Mouse (Mus musculus) thymus, postnatal 10 days (tissue): ENCODE results near the gene Stoml2.
A peak's percentile ranks its signal among the peaks of the same experiment; 100 is the strongest.

Experiments used
- DNase-seq, 2 experiments: peaks; one replicate each; pipeline ENCODE4 v3.0.0; 2021; ENCODE audit warnings: low spot score in 2 of 2

The Stoml2 gene

DNA sequence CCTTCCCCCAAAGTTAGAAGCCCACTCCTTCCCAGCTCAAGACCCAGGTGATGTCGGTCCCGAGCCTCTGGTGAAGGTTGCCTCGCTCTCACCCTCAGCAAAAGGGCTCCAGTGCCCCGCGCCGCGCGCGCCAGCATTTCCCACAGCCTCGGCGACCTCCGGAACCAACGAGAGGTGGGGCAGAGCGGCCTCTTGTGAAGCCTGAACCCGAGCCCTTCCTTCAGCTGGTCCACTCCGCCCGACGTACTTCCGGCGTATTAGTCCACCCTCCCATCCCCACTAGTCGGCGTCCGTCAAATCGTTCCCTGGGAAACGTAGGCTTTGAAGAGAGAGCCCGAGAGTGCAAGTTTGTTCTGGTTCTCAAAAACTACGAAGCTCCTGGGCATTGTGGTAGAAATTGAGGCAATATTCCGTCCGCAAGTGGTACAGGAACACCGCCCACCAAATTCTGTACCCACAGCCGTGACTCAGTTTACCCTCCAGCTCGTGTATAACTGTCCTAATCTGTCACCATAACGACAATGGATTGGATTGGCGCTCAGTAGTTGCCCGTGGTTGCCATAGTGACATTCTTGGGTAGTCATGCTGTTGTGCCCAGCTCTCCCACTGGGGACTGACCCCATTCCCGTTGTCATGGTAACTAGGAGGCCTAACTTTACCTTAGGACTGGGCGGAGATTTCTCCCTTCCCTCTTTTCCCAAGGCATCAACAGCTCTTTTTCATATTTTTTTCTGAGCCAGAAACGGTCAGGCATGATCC is at the start of gene Stoml2:
Gene Stoml2, minus strand, starts transcription at position 474 of the 759 bp plus-strand sequence.
- peak; percentile 88 to 89 for DNase-seq

DNA sequence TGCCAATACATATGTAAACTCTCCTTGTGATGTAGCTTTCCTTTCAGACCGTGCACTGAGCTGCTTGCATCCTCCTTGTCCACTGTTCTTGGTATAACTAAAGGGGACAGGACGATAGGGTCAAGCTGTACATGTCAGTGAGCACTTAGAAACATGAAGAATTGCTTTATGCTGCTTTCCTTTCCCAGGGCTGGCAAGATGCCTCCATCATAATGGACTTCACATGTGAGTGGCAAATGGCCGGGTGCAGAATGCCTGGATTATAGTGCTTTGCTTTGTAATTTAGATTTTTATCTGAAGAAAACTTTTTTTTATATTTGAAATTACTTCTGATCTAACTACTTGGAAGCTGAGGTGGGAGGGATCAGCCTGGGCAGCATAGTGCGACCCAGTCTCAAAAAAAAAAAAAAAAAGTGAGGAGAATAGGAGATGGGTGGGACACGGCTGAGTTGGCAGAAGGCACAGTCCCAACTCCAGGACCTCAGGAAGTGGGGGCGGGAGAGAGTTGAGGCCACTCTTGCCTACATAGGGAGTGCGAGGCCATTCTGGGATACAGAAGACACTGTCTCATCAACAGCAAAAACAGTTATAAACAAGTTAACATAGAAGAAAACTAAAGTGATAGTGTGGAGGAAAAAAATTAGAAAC is 46.7 kb upstream of the Stoml2 start:
- no peak for DNase-seq

DNA sequence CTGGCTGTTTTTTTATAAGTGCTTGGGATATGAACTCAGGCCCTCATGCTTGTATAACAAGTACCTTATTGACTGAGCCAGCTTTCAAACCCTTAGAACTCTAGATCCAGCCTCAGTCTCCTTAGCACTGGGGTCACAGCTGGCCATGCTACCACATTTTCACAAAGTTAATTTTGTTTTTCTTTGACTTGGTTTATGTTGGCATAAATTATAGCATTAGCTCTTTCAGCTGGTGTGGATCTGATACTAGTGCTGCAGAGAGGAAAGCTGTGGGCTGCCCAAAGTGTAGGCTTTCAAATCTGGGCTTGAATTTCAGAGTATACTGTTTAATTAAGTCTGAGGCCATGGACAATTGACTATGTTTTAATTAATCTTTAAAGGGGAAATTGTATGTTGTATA is 43.4 kb upstream of the Stoml2 start:
- no peak for DNase-seq

DNA sequence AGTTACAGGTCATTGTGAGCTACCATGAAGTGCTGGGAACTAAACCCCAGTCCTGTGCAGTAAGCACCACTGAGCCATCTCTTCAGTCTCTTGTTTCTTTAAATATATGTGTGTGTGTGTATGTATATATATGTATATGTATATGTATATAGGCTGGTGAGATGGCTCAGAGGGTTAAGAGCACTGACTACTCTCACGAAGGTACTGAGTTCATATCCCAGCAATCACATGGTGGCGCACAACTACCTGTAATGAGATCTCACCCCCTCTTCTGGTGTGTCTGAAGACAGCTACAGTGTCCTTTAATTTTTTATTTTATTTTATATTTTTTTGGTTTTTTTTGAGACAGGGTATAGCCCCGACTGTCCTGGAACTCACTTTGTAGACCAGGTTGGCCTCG is 34.0 kb upstream of the Stoml2 start:
- no peak for DNase-seq

DNA sequence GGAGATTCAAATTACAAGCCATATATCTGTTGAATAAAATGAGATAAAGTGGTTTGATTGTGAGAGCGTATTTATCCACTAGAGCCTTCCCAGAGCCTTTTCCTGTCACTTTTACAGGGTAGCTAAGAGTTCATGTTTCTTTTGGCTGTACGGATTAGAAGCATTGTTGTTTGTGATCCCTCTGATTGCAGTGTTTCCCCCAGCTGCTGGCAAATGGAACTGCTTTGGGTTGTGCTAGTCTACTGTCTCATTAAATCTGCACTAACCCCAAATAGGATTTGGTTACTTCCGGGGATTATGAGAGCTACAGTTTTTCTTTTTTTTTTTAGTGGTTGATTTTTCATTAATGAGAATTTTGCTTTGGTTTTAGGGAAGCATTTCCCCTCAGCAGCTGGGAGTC is 28.8 kb upstream of the Stoml2 start:
- DNase-seq = no peak

DNA sequence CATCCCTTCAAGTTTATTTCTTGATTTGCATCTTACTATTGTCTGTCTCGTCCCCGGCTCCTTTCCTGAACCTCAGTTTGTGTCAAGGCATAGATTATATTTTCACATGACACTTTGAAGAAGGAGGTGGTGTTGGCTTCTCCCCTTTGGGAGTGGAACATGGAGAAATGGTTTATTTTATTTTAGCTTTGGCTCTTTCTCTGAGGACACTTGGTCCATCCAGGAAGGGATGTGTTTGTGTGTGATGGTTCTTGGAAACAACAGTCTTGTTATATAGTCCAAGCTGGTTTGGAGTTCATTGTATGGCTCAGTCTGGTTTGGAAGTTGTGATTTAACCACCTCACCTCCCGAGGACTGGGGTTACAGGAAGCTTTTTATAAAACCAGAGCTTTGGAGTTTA is 28.2 kb upstream of the Stoml2 start:
- DNase-seq = no peak

DNA sequence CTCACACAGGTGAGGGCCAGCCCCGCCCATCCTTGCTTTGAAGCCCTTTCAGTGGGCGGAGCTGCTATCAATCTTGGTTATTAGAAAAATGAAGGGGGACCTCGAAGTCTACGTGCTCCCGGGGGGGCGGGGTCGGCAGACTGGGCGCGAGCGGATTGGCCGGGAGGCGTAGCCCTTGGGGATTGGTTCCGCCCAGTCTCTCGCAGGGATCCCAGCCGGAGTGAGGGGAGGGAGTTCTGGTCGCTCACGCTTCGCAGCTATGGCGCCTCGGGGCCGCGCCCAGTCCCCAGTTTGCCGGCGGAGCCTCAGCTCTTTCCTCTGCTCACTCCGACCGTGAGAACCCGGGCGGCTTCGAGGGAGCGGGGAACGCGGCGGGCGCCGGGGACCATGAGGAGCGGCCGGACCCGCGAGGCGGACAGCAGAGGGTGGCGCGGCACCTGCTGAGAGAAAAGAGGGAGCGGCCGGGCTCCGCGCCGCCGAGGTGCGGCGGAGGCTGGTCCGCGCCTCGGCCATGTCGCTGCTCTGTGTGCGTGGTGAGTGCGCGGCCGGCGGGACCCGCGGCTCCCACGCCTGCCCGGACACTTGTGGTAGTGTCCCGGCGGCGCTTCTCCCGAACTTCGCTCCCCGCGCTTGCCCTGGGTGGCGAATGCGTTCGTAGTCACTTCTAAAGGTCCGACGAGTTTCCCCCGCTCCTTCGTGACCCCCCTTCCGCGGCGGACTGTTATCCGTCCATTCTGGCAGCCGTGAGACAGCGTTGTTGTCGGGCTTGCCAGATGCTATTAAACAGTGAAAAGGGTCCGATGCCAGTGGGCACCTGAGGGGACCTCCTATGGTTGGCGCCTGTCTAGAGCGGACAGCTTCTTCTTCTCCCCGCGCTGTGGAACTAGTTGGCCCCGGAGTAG is 27.5 kb upstream of the Stoml2 start, which contains the start of gene Unc13b:
Gene Unc13b, plus strand, starts transcription at position 201 of the 902 bp plus-strand sequence.
- DNase-seq = peak; percentile 14 to 20

DNA sequence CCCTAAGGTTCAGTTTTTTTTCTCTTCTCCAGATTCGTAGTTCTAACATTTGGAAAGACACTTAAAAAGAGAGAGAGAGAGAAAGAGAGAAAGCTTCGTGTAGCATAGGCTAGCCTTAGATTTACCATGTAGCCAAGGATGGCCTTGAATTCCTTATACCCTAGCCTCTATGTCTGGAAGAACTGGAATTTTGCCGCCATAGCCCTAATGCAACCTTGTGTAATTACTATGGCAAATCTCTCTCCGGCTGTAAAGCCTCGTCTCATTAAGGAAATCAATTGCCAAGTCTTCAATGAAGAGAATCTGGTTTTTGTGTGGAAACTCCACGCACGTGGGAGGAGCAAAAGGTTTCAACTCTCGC is 26.9 kb upstream of the Stoml2 start:
- DNase-seq = no peak

DNA sequence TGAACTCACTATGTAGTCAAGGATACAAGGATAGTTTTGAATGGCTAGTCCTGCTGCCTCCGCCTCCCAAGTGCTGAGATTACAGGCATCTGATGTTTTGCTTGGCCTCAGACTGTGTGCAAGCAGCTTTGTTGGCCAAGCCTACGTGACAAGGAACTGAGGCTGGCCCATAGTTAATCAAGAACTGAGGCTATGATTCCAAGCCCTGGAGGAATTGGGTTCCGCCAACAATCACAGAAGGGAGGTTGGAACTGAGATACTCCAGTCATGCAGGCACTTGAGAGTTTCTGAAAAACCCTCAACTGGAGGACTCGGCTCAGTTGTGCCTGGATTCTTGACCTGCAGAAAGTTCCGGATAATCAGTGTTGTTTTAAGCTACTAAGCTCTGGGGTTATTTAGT is 26.1 kb upstream of the Stoml2 start:
- no peak for DNase-seq

DNA sequence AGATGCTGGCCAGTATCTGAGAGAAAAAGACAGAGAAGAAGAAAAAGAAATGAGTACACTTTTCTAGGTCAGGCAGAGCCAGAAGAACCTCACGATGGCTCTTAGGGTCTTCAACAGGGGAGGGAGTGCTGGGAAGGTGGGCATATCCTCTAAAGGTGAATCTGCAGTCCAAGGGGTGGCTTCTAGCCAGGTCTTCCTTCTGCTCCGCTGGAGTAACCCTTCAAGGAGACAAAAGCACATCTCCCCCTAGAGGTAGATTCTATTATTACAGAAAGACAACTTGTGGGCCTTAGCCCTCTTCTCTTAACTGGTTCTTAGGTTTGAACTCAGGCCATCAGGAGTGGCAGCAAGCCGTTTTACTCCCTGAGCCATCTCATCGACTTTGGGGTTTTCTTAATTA is 21.1 kb upstream of the Stoml2 start:
- peak in 1 of 2 experiments; percentile 67 for DNase-seq

DNA sequence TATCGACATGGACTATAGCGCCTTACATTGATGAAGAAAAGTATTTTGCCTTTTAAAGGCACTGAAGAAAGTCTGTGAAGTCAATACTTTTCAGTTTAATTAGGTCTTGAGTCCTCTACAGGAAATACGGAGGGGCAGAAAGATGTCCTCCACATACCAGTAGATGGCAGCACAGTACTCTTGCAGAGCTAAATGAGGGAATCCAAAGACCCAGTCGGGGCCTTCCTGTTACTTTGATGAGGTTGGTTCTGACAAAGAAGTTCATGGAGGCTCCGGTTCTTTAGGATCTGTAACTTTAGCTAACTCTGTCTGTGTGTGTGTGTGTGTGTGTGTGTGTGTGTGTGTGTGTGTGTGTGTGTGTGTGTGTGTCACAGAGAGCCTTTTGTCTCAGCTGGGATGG is 15.7 kb upstream of the Stoml2 start:
- peak; percentile 49 to 77 for DNase-seq

DNA sequence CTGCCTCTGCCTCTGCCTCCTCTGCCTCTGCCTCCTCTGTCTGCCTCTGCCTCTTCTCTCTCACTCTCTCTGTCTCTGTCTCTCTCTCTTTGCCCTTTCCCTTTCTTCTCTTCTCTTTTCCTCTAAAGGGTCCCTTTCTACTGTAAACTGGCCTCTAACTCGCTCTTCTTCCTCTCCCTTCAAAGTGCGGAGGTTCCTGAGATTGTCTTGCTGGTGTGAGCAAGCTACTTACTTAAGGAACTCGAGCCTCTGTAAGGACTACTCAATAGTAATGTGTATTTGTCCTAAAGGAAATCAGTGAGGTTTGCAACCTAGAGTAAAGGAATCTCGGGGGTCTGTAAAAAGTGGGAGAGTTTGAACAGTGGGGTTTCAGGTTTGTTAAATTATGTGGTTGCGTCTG is 15.1 kb upstream of the Stoml2 start:
- no peak for DNase-seq

DNA sequence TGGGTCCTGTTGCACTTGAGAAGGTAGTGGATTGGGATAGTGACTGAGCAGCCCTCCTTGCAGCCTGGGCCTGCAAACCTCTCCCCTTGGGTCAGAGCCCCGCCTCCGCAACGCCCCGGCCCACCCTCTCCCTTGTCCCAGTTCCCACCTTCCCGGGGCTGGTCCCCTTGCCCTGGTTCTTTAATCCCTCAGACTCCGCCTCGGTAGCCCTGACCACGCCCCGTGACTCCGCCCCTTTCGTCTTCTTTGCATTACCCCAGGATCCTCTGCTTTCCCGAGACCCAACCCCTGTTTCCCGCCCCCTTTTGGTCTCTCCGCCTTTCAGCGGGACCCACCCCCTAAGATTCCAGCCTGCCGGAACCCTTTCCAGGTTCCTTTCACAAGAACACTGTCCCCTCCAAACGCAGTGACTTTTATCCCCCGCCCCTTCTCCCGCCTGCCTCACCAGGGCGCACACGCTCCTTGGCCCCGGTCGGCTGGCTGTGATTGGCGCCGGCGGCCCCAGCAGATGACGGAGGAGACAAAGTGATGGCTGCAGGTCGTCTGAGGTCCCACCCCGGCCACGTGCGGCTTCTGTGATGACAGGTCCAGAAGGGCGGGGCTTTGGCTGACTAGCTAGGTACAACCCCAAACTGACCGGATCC is 14.3 kb upstream of the Stoml2 start, which contains the start of gene Fam214b:
Gene Fam214b, minus strand, starts transcription at position 562 of the 644 bp plus-strand sequence.
- DNase-seq = peak; percentile 69 to 72

DNA sequence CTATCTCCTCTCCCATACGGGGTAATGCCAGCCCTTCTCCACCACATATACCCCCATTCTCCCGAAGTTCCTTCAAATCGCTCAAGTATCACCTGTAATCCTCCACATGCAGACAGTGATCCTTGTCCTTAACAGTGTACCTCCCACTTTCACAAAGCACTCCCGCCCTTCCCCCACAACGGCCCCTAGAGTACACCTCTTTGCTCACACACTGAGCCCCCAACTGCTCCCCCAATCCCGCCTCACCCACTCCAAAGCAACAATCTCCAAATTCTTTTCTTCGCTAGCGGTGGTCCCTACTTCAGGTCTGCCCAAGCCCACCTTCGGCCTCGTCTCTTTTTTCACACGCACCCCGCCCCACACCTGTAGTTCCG is 13.8 kb upstream of the Stoml2 start:
- DNase-seq = no peak

DNA sequence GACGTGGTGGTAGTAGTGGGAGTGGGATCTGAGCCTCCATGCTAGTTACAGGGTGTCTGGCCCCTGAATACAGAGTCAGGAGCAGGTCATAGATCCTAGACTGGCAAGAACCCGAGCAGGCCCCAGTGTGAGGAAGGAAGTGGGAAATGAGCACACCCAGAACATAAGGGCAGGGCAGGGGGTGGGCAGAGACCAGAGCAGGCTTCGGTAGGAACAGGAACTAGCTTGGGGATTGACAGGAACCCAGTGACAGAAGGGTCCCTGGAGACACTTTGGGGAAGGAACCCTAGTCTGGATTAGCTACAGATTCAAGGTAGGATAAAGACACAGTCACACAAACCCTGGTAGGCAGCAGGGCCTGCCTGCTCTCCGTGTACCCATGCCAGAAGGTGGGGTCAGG is 13.2 kb upstream of the Stoml2 start:
- DNase-seq = no peak

DNA sequence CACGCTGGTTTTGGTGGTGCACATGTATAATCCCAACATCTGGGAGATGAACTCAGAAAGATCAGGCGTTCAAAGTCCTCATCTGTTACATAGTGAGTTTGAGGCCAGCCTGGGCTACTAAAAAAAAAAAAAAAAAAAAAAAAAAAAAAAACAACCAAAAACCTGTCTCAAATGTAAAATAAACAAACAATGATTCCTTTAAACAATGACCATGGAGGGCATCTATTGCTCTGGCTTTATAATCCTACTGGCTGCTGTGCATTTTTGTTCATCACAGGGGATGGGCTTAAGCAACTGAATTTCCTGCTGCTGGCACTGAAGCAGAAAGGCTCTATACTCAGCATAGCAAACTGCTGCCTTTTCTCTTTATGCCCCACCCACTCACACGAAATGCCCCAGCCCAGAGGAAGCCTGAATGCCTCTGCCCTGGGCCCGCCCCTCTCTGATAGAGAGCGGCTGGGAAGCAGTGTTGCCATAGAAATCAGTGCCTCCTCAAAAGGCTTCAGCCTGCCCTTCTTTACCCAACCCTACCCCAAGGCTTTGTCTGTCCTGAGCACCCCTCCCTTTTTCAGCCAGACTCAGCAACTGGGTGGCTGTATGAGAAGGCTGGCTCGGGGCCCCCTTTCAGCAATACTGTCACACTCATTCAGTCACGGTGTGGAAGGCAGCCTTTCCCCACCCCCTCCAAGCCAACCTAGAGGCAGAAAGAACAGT is 12.3 kb upstream of the Stoml2 start:
- peak; percentile 43 to 44 for DNase-seq

DNA sequence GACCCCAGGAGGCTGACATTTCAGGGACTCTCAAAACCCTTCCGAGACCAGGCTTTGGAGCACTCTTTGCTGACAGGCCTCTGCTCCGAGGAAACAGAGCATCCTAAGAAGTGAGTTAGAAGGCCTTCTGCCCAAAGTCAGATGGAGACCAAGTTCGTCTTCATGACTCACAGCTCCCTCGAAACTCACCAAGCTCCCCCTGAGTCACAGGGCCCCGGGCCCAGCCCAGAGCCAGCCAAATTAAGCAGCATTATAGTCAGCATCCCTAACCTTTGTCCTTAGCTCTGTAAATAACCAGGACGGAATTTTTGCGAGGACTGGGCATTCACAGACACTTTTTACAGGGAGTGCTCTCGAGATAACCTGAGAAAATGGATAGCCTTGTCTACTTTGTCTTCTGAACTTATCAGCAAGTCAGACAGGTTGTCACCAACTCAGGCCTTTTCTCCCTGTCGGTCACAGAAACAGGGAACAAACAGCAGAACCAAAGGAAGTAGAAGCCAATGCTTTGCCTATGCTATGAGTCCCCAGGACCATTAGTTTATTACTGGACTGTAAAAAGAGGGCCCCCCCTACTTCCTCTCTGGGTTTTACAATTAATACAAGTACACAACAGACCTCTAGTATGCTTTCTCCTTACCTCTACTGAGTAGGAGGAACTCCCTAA is 9.5 kb upstream of the Stoml2 start:
- no peak for DNase-seq

DNA sequence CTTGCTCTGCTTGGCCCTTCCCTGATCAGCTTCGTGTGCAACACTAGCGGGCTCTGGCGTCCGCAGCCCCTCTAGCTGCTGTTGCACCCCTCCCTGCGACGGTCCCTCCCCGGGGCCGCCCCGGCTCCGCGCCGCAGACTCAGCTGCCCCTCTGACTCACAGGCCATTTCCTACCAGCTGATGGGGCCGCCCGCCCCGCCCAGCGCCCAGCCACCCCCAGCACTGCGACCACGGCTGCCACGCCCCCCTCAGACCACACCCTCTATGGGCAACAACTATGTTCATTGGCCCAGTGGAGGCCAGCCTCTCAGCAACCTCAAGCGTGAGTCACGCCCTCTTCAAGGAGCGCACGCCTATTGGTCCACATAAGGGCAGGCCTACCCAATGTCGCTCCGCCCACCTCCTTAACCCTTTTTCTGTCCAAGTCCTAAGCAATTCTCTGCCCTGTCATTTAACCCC is 8.6 kb upstream of the Stoml2 start:
- DNase-seq = peak; percentile 86

DNA sequence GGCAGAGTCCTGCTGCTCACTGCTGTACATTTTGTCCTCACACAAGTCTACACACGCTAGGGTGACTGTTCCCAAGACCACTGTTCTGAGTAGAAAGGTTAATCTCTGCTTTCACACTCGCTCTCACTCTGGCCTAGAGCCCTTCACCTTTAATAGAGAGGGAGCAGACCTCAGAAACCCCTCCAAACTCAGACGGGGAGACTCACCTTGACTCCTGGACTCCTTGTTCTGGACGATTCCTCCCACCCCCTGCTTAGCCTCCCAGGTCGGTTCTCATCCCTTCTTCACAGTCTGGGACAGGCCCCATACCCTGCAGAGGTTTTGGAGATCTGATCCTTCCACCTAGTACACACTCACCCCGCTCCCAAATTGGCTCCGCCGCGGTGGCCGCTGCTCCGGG is 8.1 kb upstream of the Stoml2 start:
- DNase-seq = no peak
